Mouse (Mus musculus) intestine, embryonic 15.5 days (tissue): ENCODE results near the gene Slu7. TPM values are rescaled to one million over a fixed set of nuclear protein-coding genes. Genes with fewer than 3 reads are reported as not detected.

Experiments used
- ATAC-seq: fragments of 200-750 bp; cut with Nextera tagmentation; 2 replicates; pipeline ENCODE4 v1.8.0; 2017; ENCODE audit warnings: moderate TSS enrichment, moderate library complexity
- H3K27ac ChIP-seq: fragments of 300-500 bp; sonication (generic); 2 replicates; pipeline ENCODE4 v1.5.1; 2015; ENCODE audit warnings: mild to moderate bottlenecking, inconsistent platforms
- H3K27me3 ChIP-seq: fragments of 300-500 bp; sonication (generic); replicated peaks from 2 replicates; pipeline ENCODE4 v1.6.1; 2015; ENCODE audit warnings: inconsistent platforms
- H3K36me3 ChIP-seq: fragments of 300-500 bp; sonication (generic); 2 replicates; pipeline ENCODE4 v1.6.1; 2015; ENCODE audit warnings: inconsistent platforms
- H3K4me1 ChIP-seq: fragments of 300-500 bp; sonication (generic); replicated peaks from 2 replicates; pipeline ENCODE4 v1.6.1; 2015; ENCODE audit warnings: inconsistent platforms
- H3K4me2 ChIP-seq: fragments of 300-500 bp; sonication (generic); replicated peaks from 2 replicates; pipeline ENCODE4 v1.6.1; 2015; ENCODE audit warnings: mild to moderate bottlenecking, inconsistent platforms
- H3K4me3 ChIP-seq: fragments of 300-500 bp; sonication (generic); replicated peaks from 2 replicates; pipeline ENCODE4 v1.5.1; 2015; ENCODE audit warnings: inconsistent platforms
- H3K9ac ChIP-seq: fragments of 300-500 bp; sonication (generic); 2 replicates; pipeline ENCODE4 v1.6.1; 2015; ENCODE audit warnings: inconsistent platforms
- H3K9me3 ChIP-seq: fragments of 300-500 bp; sonication (generic); 2 replicates; pipeline ENCODE4 v1.6.1; 2016; ENCODE audit warnings: inconsistent platforms
- WGBS: fragments of 180-500 bp; shearing (Covaris S2); methylation state at CpG from one replicate; pipeline ENCODE4 v1.1.7; 2015; 5-methylcytosine and 5-hydroxymethylcytosine counted together
- polyA plus RNA-seq: library from polyadenylated mRNA; unstranded; fragments of >200 nt; fragmentation: Nextera tagmentation; extraction: Ambion mirVana; gene quantifications from 2 replicates; pipeline ENCODE4 v1.2.1, GENCODE M21; 2015

Slu7 gene
- polyA plus RNA-seq, 1 experiment from 2014 or later: 48.0 TPM

DNA sequence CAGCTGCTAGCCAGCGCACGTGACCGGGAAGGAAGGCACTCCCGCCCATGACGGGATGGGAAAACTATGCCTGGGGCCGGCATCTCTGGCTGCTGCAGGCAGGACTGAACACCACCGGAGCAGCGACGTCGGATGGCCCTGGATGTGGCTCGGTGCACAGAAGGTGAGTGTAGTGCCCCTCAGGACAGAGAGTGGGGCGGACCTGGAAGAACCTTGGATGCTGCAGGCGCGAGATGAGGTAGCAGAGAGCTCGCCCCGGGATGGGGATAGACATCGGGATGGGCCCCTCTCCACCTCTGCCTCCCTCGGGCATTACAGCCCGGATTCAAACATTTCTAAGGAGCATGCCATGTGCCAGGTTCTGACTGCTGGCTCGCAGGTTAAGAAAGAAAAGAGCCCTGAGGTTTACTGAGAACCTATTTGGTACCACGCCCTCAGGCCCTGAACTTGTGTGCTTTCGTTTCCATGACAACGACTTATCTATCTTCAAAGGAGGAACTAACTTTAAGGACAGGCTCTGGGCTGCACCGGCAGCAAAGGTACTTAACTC lies 40.8 kb downstream of the Slu7 start, which contains the start of gene C1qtnf2:
C1qtnf2 (plus strand) TSS at position 52 of the 550 bp plus-strand sequence.
- no peak within 1 kb of the TSS for H3K9ac ChIP-seq
- H3K4me1 ChIP-seq: peaks cover 13% of the 10 kb centered on the region
- 3% methylated on average over 24 of the region's 24 CpGs for WGBS
- no peak within 1 kb of the TSS for H3K27ac ChIP-seq
- H3K27me3 ChIP-seq: no peaks in the 10 kb centered on the region
- H3K9me3 ChIP-seq: no peaks in the 10 kb centered on the region
- no peaks in the 10 kb centered on the region for H3K36me3 ChIP-seq
- peak within 1 kb of the TSS; percentile 37 for H3K4me3 ChIP-seq
- peak; percentile 81 for ATAC-seq
- H3K4me2 ChIP-seq: peak within 1 kb of the TSS; percentile 86

DNA sequence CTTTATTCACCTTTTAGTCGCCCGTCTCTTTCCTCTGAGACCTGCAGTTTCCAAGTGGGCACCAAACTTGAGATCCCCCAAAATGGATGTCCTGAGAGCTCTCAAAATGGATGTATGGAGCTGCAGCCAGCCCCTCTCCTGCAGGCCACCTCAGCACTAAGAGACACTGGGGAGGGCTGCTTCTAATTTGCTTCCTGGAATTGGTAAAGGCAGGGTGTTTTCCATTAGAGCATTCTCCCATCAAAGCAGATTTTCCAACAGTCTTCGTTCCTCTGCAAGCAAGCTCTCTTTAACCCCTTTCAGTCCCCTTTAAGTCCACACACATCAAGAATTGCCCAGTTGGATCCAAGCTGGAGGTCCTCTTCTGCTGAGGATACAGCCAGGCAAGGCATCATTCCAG lies 45.8 kb downstream of the Slu7 start:
- H3K27me3 ChIP-seq: no peaks in the 10 kb centered on the region
- no peak overlapping the region for H3K4me2 ChIP-seq
- no peak for ATAC-seq
- H3K9me3 ChIP-seq: no peaks in the 10 kb centered on the region
- H3K4me3 ChIP-seq: no peak overlapping the region
- 85% methylated on average over 3 of the region's 3 CpGs for WGBS
- H3K4me1 ChIP-seq: peaks cover 24% of the 10 kb centered on the region
- no peaks in the 10 kb centered on the region for H3K36me3 ChIP-seq
- H3K9ac ChIP-seq: no peak overlapping the region
- no peak overlapping the region for H3K27ac ChIP-seq

DNA sequence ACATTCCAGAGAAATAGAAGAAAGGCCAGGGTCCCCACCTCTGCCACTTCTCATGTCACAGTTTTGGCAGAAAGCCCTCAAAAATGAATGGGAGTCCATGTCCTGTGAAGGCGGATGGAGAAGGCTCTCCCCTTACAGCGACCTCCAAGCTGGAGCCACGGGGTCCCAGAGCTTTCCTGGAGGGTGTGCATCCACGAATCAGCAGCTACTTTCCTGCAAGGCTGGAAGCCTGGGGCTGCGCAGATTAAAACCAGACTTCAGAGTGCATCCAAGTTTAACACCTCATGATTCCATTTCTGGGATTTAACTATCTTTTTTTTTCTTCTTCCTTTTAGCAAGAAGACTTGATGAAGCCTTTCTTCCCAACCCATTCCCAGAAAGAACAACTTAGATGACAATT lies 47.0 kb downstream of the Slu7 start:
- 33% methylated on average over 5 of the region's 5 CpGs for WGBS
- no peak for ATAC-seq
- Histone ChIP-seq H3K27ac (no peak overlapping the region), H3K4me1 (peaks cover 16% of the 10 kb centered on the region), H3K4me2 (no peak overlapping the region), H3K27me3 (no peaks in the 10 kb centered on the region), H3K9ac (no peak overlapping the region), H3K9me3 (no peaks in the 10 kb centered on the region), H3K4me3 (no peak overlapping the region), H3K36me3 (no peaks in the 10 kb centered on the region)

DNA sequence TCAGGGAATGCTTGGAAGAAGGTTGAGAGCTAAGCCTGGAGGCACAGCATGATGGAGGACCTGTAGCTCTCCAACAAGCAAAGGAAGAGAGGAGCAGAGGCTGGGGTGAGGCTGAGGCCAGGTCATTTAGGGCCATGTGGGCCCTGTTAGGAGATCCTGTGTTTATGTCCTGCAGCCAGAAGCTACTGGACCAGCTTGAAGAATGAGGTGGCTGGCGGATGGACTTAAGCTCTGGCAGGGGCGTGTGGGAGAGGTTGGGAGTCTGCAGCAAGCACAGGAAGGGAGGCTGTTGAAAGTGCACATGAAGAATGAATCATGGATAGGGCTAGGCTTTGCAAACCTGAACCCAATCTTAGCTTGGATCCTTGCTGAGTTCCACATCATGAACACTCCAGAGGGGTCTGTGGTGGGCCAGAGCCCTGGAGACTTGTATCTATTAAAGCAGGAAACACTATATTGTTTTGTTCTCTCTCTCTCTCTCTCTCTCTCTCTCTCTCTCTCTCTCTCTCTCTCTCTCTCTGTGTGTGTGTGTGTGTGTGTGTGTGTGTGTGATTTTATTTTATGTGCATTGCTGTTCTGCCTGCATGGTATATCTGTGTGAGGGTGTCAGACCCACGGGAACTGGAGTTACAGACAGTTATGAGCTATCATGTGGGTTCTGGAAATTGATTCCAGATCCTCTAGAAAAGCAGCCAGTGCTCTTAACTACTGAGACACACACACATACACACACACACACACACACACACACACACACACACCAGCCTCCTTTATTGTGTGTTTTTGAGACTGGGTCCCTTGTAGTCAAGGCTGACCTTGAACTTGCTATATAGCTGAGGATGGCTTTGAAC lies 48.4 kb downstream of the Slu7 start:
- WGBS: 41% methylated on average over 3 of the region's 3 CpGs
- H3K4me2 ChIP-seq: no peak overlapping the region
- H3K9me3 ChIP-seq: no peaks in the 10 kb centered on the region
- H3K4me1 ChIP-seq: peaks cover 16% of the 10 kb centered on the region
- H3K36me3 ChIP-seq: no peaks in the 10 kb centered on the region
- H3K27ac ChIP-seq: no peak overlapping the region
- H3K27me3 ChIP-seq: no peaks in the 10 kb centered on the region
- no peak; the same call in 1 of the 2 replicates for ATAC-seq
- H3K4me3 ChIP-seq: no peak overlapping the region
- no peak overlapping the region for H3K9ac ChIP-seq

DNA sequence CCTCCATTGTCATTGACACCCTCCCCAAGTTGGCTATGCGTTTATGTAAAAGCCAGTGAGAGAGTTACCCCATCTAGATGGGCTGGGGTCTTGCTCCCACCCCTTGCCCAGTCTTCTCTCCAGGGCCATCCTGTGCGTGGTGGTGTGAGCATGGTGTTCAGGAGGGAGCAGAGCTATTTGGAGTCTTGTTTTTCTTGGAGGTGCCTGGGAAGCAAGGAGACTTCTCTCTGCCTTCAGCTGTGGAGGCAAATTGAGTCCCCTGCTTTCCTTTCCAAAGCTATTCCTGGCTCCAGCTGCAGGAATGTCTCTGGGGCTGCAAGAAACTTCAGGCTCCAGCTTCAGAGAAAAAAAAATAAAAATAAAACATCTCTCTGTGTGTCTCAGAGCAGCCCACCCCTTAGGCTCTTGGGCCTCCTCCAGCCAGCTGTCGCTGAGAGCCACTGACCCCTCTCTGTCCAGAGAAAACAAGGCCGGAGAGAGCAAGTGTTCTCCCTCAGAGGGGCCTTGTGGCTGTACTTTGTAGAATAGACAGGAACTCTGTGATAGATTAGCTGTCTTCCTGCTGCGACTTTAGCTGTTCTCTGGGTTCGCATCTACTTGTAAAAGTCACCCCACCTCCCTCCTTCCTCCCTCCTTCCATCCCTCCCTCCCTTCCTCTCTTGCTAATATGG lies 49.7 kb downstream of the Slu7 start:
- H3K27ac ChIP-seq: peak overlapping the region; percentile 77
- WGBS: 34% methylated on average over 6 of the region's 6 CpGs
- H3K4me3 ChIP-seq: no peak overlapping the region
- H3K4me1 ChIP-seq: peaks cover 16% of the 10 kb centered on the region
- H3K9ac ChIP-seq: no peak overlapping the region
- no peak overlapping the region for H3K4me2 ChIP-seq
- no peaks in the 10 kb centered on the region for H3K27me3 ChIP-seq
- no peaks in the 10 kb centered on the region for H3K9me3 ChIP-seq
- H3K36me3 ChIP-seq: no peaks in the 10 kb centered on the region
- ATAC-seq: peak; percentile 73

DNA sequence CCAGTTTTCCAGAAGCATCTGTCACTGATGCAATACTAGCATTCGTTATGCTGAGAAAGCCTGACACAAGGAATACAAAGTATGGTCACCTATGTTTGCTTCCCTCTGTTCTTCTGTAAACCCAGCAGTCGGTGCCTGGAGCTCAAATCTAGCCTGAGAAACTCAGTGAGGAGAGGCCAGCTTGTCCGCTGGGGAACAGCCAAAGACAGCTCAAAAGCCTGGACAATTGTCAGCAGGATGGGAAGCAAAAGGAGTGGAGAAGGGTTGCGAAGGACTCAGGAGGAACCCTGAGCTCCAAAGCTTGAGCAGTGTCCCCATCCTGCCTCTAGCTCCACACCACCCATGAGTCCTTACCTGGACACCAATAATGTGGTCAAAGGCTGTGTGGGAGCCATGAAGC lies 50.5 kb downstream of the Slu7 start:
- Histone ChIP-seq H3K4me1 (peaks cover 16% of the 10 kb centered on the region), H3K9ac (no peak overlapping the region)
- ATAC-seq: no peak

DNA sequence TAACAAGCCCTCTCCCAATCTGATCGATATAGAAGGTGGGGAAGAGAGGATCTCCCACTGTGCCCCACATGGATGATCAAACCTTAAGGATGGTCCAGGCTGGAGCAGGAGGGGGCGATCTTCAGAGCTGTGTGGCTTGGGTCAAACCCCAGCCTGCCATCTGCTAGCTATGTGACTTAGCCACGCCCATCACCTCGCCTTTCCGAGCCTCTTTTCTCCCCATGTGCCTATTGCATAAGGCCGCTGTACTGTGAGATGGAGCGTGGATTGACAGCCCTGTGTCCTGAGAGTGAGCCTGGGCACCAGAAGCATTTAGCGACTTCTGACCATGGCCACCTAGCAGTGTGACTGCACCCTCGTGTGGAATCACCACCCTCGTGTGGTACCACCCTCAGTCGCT lies 51.1 kb downstream of the Slu7 start:
- ATAC-seq: 0 out of 2 replicates have a peak, but pooled peaks have one; percentile 28
- no peak overlapping the region for H3K27ac ChIP-seq
- H3K4me2 ChIP-seq: no peak overlapping the region
- H3K27me3 ChIP-seq: no peaks in the 10 kb centered on the region
- peaks cover 16% of the 10 kb centered on the region for H3K4me1 ChIP-seq
- 45% methylated on average over 11 of the region's 11 CpGs for WGBS
- H3K4me3 ChIP-seq: no peak overlapping the region
- no peaks in the 10 kb centered on the region for H3K36me3 ChIP-seq
- H3K9me3 ChIP-seq: no peaks in the 10 kb centered on the region
- no peak overlapping the region for H3K9ac ChIP-seq

More for the DNA sequence above, 50.5 kb downstream of the Slu7 start:
- H3K4me2 ChIP-seq: no peak overlapping the region
- H3K9me3 ChIP-seq: no peaks in the 10 kb centered on the region
- no peaks in the 10 kb centered on the region for H3K36me3 ChIP-seq
- H3K27me3 ChIP-seq: no peaks in the 10 kb centered on the region
- no peak overlapping the region for H3K4me3 ChIP-seq
- 62% methylated on average over 4 of the region's 4 CpGs for WGBS
- H3K27ac ChIP-seq: peak overlapping the region; percentile 42; the same call in 1 of the 2 replicates

DNA sequence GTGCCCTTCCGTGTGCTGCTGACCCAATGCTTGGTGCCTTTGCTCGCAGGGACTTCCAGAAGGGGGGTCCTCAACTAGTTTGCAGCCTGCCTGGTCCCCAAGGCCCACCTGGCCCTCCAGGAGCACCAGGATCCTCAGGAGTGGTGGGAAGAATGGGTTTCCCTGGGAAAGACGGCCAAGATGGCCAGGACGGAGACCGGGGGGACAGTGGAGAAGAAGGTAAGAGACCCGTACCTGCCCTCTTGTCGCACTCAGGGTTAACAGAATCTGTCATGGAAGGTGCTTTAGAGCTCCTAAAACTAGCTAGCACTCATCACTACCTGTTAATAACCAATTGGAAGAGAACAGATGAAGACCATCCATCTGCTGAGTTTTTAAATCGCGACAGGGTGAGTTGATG lies 52.3 kb downstream of the Slu7 start:
- H3K27me3 ChIP-seq: no peaks in the 10 kb centered on the region
- no peak overlapping the region for H3K4me3 ChIP-seq
- H3K36me3 ChIP-seq: no peaks in the 10 kb centered on the region
- WGBS: 89% methylated on average over 9 of the region's 9 CpGs
- H3K4me2 ChIP-seq: no peak overlapping the region
- H3K4me1 ChIP-seq: peaks cover 16% of the 10 kb centered on the region
- ATAC-seq: no peak
- H3K9me3 ChIP-seq: no peaks in the 10 kb centered on the region
- no peak overlapping the region for H3K27ac ChIP-seq
- H3K9ac ChIP-seq: no peak overlapping the region

DNA sequence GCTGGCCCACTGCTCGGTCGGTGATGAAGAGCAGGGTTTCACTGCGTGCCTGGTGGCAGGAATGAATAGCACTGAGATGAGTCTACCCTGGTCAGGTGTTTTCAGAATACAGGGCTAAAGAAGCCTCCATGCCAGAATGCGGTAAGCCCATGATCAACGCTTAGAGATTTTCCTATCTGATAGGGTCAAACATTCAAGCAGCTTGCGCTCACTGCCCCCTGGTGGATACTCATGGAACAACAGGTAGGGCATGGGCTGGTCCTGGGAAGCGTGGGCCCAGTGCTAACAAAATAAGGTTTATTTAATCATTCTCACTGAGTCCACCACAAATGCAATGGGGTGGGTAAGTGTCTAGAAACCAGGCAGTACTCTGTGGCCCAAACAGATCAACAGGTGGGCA lies 59.1 kb downstream of the Slu7 start:
- no peaks in the 10 kb centered on the region for H3K9me3 ChIP-seq

DNA sequence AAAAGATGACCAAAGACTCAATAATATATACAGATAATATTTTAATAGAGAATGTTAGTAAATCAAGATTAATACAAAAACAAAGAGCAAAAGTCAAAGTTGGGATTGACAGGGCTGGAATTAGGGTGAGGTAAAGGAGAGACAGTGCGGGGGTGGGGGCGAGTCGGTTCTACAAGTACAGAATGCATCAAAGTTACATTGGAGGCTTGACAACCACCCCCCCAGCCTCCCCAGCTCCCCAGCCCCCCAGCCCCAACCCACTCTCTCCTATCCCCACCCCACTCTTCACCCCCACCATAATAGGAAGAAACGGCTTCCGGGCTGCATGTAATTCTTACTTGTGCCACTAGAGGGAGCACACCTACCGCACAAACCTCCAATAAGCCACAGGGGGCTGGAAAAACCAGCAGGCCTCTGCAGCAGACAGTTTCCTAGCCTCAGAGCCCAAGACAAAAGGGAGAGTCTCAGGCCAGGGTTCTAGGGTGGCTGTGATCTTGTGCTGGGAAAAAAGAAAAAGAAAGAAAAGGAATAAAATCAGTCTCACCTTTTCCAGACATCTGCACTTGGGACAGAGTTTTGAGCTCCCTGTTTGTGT lies 60.4 kb downstream of the Slu7 start:
- H3K9ac ChIP-seq: no peak overlapping the region
- no peaks in the 10 kb centered on the region for H3K4me1 ChIP-seq
- no peak overlapping the region for H3K4me3 ChIP-seq
- ATAC-seq: peak; percentile 63
- no peaks in the 10 kb centered on the region for H3K36me3 ChIP-seq
- no peak overlapping the region for H3K27ac ChIP-seq
- no peaks in the 10 kb centered on the region for H3K9me3 ChIP-seq
- H3K27me3 ChIP-seq: no peaks in the 10 kb centered on the region
- WGBS: 22% methylated on average over 6 of the region's 6 CpGs
- H3K4me2 ChIP-seq: no peak overlapping the region

More for the DNA sequence above, 59.1 kb downstream of the Slu7 start:
- no peak overlapping the region for H3K4me3 ChIP-seq
- no peaks in the 10 kb centered on the region for H3K27me3 ChIP-seq
- peak; percentile 54 for ATAC-seq
- 26% methylated on average over 7 of the region's 7 CpGs for WGBS
- H3K4me1 ChIP-seq: no peaks in the 10 kb centered on the region
- H3K36me3 ChIP-seq: no peaks in the 10 kb centered on the region
- no peak overlapping the region for H3K9ac ChIP-seq
- H3K27ac ChIP-seq: no peak overlapping the region
- H3K4me2 ChIP-seq: no peak overlapping the region

DNA sequence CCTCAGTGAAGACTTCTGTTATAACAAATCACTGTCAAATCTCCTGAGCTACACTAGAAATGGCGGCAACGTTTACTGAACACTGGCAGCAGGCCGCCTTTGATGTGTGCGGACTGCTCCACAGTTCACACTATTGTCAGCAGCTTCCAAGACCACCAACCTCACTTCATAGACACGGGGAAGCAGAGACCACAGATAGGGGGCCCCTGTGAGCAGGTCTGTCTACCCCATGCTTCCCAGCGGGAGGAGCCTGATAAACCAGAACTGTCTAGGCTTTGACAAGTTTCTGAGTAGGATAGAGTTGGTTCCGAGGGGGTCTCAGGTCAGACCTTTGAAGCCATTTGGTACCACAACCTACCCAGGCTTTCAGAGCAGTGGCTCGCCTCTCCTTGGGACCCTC lies 61.5 kb downstream of the Slu7 start:
- Histone ChIP-seq H3K27ac (no peak overlapping the region), H3K9me3 (no peaks in the 10 kb centered on the region), H3K9ac (no peak overlapping the region), H3K4me3 (no peak overlapping the region), H3K27me3 (no peaks in the 10 kb centered on the region), H3K4me2 (no peak overlapping the region), H3K36me3 (no peaks in the 10 kb centered on the region), H3K4me1 (no peaks in the 10 kb centered on the region)
- 59% methylated on average over 8 of the region's 8 CpGs for WGBS
- ATAC-seq: no peak

DNA sequence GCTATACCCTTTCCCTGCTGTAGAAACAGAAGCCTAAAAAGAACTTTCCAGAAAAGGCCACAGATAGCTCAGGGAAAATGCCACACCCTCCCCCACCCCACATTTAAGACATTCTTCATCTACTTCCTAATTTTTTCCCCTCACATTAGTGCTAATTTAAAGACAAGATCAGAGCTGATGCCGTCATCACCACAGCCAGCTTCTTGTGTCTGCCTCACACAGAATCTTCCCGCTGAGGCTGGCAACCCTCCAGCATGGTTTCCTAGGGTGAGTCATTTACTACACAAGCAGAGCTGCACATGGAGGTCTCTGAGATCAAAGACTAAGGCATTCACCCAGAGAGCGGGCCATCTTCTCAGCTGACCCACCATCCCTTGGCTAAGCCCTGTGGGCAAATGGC lies 62.0 kb downstream of the Slu7 start:
- no peaks in the 10 kb centered on the region for H3K36me3 ChIP-seq
- H3K9ac ChIP-seq: no peak overlapping the region
- ATAC-seq: no peak
- H3K9me3 ChIP-seq: no peaks in the 10 kb centered on the region
- H3K27ac ChIP-seq: no peak overlapping the region
- 47% methylated on average over 3 of the region's 3 CpGs for WGBS
- H3K4me1 ChIP-seq: no peaks in the 10 kb centered on the region
- H3K4me2 ChIP-seq: no peak overlapping the region
- no peaks in the 10 kb centered on the region for H3K27me3 ChIP-seq
- H3K4me3 ChIP-seq: no peak overlapping the region
